Mouse (Mus musculus): ENCODE data around the gene Ugt1a6b.

Gene Ugt1a6b

DNA sequence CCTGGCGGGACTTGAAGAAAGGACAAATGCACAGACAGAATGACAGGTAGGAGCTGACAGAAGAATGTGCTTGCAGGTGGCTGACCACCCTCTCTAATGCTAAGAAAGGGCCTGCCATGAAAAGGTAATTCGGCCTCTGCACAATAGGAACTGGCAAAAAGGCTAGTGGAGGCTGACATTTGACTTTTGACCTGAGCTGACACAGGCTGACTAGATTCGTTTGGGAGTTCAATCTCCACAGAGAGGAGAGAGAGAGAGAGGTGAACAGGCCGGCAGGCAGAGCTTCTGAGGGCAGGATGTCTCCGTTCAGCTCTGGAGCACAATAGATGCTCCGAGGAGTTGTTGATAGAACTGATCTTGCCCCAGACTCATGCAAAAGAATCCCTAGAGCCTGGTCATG lies 143.3 kb downstream of the Ugt1a6b start:
- no peak for DNase-seq

- DNase-seq: no peak
Measured at GRCm38 (mm10) chr1:88247660-88248059, 144.6 kb downstream of the Ugt1a6b start.

DNA sequence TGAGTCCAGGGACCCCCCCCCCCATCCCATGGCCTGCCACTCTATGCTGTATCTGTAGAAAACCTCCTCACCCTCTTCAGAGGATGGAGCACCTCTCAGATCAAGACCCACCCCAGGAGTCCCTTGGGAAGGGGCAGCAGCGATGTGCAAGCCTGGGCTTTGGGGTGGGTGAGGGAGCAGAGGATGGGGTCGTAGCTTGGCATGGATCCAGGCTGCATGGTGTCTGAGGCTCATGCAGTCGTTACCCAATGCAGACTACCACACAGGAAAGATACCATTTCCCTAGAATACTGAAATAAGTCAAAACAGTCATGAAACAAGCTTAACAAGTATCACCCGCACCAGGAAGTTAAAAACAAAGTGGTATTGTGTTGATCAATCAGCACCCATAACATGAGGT lies 145.6 kb downstream of the Ugt1a6b start:
- no peak for DNase-seq

GRCm38 (mm10) chr1:88249596-88249995 lies 146.5 kb downstream of the Ugt1a6b start:
- no peak for DNase-seq

DNA sequence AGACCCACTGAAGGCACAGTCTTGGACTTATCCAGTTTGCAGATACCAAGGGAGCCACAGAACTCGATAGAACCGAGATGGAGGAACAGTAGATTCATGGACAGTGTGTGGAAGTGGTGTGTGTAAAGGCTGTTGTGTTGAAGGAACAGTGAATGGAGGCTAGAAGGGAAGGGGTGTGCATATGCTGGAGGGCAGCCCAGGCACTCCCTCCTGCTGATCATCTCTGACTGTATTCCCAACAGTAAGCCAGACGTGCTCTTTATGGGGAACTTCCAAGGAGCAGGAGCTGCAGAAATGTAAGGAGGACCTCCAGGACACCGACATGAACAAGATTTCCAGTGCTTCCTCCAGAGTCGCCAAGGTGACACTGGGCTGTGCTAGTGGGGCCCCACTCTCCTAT lies 147.0 kb downstream of the Ugt1a6b start:
- no peak for DNase-seq

- DNase-seq: no peak
Measured at GRCm38 (mm10) chr1:88253106-88253505, 150.1 kb downstream of the Ugt1a6b start.

GRCm38 (mm10) chr1:88253540-88253939 lies 150.5 kb downstream of the Ugt1a6b start:
- DNase-seq: no peak

DNA sequence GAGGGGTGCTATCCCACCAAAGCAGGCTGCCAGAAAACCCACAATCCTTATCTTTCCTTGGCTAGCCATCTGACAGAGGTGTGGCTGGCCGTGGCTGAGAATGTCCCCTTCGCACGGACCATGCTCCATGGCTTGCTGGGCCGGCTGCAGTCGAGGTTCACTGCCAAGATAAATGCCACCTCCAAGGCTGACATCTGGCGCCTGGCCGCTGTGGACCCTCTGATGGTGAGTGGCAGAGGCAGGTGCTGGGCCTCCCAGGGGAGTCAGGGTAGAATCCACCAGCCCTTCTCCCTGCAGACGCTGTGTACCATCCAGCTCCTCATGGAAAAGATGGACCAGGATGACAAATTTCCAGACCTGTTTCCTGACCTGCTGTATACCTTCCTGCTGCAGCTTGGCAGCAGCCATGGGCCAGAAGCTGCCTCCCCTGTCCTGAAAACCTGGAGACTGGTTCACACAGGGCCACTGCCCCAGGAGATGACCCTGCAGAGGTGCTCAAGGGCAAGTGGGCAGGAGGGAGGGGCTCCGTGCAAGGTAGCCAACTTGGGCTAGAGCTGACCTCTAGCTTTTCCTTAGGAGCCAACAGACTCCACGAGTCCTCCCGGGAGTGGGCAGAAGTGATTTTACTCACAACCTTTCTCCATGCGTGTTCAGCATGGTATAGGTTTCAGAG lies 151.9 kb downstream of the Ugt1a6b start:
- DNase-seq: no peak

DNA sequence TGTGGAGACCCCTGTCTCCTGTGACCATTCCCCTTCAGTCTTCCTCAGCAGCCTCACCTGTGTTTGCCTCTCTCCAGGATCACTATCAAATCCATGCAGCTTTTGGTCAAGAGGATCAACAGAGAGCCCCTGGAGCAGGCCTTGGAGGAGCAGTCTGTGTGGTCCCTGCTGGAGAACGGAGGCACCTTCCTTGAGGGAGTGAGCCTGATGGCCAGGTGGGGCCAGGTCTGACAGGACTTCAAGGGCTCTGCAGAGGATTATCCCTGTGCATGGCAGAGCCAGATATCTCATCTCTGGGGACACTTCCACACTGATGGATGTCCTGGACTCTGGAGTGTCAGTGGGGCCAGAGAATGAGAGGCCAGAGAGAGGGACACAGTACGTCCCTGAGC lies 152.4 kb downstream of the Ugt1a6b start:
- DNase-seq: no peak

DNA sequence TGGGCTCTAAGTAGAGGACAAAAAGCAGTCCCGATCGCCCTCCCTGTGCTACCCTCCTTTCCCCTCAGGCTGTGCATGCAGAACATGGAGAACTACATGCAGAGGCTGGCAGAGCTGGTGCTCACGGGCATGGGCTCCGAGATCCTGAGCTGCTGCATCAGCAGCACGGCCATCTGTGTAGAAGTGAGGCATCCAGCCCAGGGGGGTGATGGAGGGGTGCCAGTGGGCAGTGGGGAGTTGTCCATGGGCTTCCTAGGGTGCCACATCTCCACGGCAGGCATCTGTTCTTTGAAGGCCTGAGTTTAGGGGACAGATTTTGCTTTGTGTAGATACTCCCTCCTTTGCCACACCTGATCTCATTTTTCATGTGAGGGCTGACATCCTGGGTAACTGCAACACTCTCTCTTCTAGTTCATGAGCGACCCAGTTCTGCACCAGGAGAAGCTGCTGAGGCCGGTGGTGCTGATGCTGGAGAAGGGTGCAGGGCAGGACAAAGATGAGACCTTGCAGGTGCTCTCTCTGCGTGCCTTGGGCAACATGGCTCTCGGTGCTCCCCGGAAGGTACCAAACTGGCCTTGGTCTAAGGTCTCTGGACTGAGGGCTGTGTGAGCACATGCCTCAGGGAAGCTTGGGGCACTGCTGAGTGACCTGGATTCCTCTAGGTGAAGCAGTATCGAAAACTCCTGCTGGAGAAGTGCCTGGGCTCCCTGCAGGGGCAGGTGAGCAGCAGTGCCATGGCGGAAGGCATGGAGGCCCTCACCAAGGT lies 153.1 kb downstream of the Ugt1a6b start:
- no peak for DNase-seq

- DNase-seq: no peak
Measured at GRCm38 (mm10) chr1:88256886-88257663, 154.0 kb downstream of the Ugt1a6b start.

- DNase-seq: no peak
Measured at GRCm38 (mm10) chr1:88257681-88258080, 154.6 kb downstream of the Ugt1a6b start.

DNA sequence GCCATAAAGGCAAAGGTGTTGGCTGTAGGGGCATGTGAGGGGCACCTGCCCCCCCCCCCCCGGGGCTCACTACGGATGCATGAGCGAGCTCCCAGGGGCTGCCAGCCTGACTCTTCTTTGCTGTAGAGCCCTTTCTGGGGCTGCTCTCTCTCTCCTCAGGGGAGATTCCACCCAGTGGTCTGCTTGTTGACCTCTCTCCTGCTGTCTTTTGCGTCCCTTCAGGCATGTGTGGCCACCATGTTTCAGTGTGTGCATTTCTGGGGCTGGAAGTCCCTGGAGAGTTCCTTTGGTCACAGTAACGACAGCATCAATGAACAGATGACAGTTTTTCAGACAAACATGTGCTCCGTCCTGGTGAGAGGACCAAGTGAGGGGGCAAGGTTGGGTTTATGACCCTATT lies 155.3 kb downstream of the Ugt1a6b start:
- no peak for DNase-seq

DNA sequence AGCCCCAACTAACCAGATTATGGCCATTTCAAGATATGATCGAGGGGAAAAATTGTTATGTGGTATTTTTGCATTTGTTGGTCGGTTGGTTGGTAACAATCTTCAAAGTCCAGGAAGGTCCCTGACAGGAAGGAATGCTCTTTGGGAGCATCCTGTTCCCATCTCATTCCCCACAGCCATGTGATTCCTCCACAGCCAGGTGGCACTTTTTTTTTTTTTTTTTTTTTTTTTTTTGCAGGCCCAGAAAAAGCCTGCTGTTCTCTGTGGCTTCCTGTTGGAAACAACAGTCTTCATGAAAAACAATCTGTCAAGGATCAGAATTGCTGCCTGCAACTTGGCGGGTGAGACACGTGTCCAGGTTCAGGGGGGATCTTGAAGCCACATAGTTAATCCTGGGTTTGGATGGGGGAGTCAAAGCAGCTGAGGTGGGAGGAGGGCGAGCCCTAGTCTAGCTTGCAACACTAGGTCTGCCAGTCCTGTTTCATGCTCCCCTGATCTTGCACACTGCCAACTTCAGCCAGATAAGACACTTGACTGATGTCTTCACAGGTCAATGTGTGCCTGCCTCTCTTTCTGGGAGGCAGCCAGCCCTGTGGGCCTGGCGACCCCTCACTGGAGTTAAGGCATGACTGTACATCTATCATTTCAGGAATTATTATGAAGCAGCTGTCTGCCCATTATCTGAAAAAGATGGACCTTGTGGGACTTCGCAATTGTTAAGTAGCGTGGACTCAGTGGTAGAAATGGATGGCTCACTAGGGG lies 156.0 kb downstream of the Ugt1a6b start:
- peak; percentile 25 for DNase-seq

- DNase-seq: peak; percentile 24
Measured at GRCm38 (mm10) chr1:88259643-88260024, 156.6 kb downstream of the Ugt1a6b start.

DNA sequence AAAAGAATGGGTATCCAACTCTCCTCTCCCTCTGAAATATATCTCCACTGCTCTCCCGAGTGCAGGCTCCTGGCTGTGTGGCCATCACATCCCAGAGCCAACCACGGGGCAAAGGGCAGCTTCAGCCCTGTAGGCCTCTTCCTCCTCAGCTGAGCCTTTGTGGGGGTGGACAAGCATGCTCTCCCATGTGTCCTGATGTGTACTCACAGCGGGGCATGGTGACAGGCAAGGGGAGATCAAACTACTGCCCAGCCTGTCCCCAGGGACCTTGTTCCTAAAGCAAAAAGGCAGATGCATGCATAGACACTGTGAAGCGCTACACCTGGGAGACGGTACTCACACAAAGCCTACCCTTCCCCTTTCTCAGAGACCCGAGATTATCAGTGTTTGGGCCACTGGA lies 157.1 kb downstream of the Ugt1a6b start:
- DNase-seq: peak; percentile 63

DNA sequence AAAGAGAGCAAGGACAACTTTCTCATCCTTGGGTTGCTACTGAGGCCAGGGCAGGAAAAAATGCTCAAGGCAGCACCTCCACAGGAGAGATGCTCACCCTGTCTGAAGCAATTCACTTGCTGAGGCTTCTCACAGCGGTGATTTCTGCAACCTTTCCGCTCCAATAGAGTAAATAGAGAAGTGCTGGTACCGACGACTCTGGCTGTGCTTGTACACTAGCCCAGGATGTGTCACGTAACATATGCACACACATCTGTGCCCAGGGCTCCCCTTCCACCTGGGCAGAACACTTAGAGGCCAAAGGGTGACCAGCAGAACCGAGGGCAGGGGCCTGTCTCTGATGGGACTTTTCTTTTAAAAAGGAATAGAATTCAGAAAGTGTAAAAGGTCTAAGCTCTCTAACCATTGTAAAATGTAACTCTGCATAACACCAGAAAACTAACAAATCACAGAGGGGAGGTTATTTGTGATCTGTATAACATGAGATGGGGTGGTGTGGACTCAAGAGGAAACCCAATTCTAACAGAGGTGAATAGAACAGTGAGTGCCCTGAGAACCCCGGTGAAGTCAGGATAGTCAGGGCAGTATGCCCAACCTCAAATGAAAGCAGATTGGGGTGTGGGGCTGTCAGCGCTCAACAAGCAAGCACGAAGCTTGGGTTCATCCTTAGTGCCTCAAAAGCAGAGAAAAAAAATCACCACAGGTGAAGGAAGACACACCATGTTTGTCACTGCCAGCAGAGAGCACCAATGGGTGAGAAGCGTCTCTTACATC lies 157.7 kb downstream of the Ugt1a6b start:
- no peak for DNase-seq

DNA sequence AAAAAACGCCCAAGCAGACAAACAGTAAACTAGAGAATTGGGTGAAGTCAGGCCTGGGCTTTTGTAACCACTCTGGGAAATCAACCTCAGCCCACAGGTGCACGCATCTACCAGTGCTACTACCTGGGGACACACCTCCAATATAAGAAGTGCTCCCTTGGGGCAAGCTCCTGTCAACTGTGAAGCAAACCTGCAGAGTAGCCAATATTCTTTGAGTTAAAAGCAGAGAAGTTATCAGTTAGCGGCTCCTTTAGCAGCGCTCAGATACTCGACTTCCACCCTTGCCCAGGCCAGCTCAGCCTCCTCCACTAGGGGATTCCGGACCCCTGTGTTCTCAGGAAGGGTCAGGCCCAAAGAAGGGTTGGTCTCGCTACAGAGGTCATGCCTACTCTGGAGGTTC lies 158.7 kb downstream of the Ugt1a6b start:
- peak; percentile 21 for DNase-seq

DNA sequence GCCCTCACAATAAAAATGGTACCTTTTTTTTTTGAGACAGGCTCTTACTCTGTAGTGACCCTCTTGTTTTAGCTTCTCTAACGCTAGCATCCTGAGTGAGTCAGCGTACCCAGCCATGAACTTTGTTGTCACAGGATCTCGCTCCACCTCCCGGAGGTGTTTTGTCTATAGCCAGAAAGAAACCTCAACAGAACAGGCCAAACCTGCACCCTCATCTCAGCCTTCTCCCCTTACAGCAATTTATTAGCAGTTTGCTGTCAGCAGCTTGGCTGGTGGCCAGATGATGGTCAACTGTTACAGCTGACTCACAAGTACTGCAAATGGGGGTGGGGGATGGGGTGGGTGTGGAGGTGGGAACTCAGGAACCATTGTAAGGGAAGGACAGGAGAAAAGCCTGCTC lies 159.2 kb downstream of the Ugt1a6b start:
- peak; percentile 68 for DNase-seq

DNA sequence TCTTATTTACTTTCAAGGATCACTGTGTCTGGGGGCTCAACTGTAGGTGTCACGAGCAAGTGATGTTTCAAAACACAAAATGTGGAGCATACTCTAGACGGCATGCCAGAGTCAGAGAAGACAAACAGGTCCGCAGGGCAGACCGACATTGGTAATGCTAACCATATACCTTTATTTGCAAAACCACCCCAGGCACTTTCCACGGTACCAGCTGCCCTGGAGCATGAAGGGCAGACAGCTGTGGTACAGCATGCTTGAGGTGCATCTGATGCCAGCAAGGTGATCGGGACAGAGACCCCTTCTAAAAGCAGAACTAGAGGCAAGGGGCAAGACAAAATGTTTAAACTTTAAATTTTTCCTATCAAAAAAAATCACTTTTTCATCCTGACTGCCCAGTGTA lies 159.9 kb downstream of the Ugt1a6b start:
- peak; percentile 22 for DNase-seq

DNA sequence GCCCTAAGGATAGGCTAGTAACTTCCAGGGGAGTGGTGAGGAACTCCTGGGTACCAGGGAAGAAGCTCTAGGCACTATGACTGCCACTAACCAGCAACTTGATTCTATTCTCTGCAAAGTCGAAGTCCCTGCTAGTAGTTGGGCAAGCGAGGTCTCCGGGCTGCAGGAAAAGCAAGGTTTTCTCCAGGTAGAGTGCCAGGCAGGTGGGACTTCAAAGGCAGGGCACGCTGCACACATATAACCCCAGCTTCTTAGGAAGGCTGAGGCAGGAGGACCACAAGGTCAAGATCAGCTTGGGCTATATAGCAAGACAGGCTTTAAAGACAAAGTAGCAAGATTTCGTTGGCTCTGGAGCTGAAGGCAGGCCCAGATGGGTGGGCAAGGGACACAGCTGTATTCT lies 160.7 kb downstream of the Ugt1a6b start:
- no peak for DNase-seq

DNA sequence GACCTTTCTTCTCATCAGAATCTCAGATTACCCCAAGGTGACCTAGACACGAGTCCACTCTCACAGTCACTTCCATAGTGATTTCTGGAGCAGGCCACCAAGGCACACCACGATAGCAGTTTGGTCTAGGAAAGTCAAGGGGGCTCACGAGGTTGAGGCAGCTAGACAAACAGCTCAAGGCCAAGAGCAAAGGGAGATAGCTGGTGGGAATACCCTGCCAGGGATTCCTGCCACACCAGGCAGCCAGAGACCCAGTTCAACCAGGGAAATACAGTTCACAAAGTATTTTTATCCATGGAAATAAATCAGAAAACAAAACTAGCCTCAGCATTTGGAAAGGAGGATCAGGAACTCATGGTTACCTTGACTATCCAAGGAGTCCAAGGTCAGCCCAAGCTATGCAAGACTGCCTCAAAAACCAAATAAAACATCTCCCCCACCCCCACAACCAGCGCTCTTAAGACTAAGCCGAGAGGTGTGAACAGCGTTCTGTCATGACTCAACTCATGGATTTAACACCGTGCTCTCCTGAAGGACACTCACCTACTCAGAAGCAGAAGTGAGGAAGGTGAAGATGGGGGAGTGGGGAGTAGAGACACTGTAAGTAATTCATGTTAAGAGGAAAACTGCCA lies 161.3 kb downstream of the Ugt1a6b start:
- no peak for DNase-seq

Measured in lung, postnatal 10 days (tissue).